Mouse (Mus musculus) limb, embryonic 10.5 days (tissue): ENCODE measurements around the gene Stk16. TPM values are rescaled to one million over a fixed set of nuclear protein-coding genes. Genes with fewer than 3 reads are reported as not detected.

Experiments used
- DNase-seq: peaks from one replicate; pipeline ENCODE4 v3.0.0-alpha.2; 2017; ENCODE audit warnings: low spot score
- H3K27ac ChIP-seq: fragments of 300-500 bp; sonication (generic); 2 replicates; pipeline ENCODE4 v1.5.1; 2016; ENCODE audit warnings: mild to moderate bottlenecking
- H3K27me3 ChIP-seq: fragments of 300-500 bp; sonication (generic); 2 replicates; pipeline ENCODE4 v1.6.1; 2016; ENCODE audit warnings: low read depth, mild to moderate bottlenecking; ENCODE audit not compliant: poor library complexity, severe bottlenecking
- H3K36me3 ChIP-seq: fragments of 300-500 bp; sonication (generic); 2 replicates; pipeline ENCODE4 v1.6.1; 2016; ENCODE audit warnings: mild to moderate bottlenecking, moderate library complexity
- H3K4me1 ChIP-seq: fragments of 300-500 bp; sonication (generic); 2 replicates; pipeline ENCODE4 v1.6.1; 2016
- H3K4me3 ChIP-seq: fragments of 300-500 bp; sonication (generic); 2 replicates; pipeline ENCODE4 v1.5.1; 2016; ENCODE audit warnings: mild to moderate bottlenecking, moderate library complexity
- H3K9me3 ChIP-seq: fragments of 300-500 bp; sonication (generic); replicated peaks from 2 replicates; pipeline ENCODE4 v1.6.1; 2016; ENCODE audit warnings: mild to moderate bottlenecking
- WGBS: fragments of 180-500 bp; shearing (Covaris S2); methylation state at CpG from one replicate; pipeline ENCODE4 v1.1.7; 2016; 5-methylcytosine and 5-hydroxymethylcytosine counted together
- polyA plus RNA-seq: library from polyadenylated mRNA; unstranded; fragments of >200 nt; fragmentation: Nextera tagmentation; extraction: Ambion mirVana; gene quantifications from 2 replicates; pipeline ENCODE4 v1.2.1, GENCODE M21; 2016

The Stk16 gene
- polyA plus RNA-seq, 1 experiment from 2014 or later, result 149 TPM

GRCm38 (mm10) chr1:75251112-75251970 is 40.7 kb downstream of the Stk16 start:
- Histone ChIP-seq H3K36me3 (no peaks in the 10 kb centered on the region), H3K4me3 (peak overlapping the region; percentile 34), H3K27me3 (peaks cover 18% of the 10 kb centered on the region), H3K9me3 (no peaks in the 10 kb centered on the region), H3K27ac (peak overlapping the region; percentile 50), H3K4me1 (peaks cover 31% of the 10 kb centered on the region)
- WGBS, result 5% methylated on average over 22 of the region's 22 CpGs
- DNase-seq, result peak; percentile 87

DNA sequence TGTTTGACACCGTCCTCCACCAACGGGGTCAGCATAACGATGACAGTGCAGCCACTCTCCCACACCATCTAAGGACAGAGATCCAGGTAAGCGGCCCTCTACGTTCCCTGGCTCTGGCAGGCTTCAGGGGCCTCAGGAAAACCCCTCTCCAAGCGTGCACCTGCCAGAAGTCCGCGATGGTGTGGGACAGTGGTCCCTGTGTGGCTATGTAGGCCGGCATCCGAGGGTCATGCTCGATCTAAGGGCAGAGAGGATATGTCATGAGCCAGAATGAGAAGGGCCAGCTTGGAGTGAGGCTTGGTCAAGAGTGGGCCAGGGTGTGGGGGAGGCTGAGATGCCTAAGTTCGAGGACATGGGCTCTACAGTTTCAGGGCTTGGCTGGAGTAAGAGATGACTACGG is 41.7 kb downstream of the Stk16 start:
- no peak overlapping the region for H3K4me3 ChIP-seq
- H3K4me1 ChIP-seq, result peaks cover 28% of the 10 kb centered on the region
- H3K27me3 ChIP-seq, result peaks cover 18% of the 10 kb centered on the region
- H3K9me3 ChIP-seq, result no peaks in the 10 kb centered on the region
- no peak for DNase-seq
- H3K36me3 ChIP-seq, result no peaks in the 10 kb centered on the region
- 68% methylated on average over 13 of the region's 13 CpGs for WGBS
- no peak overlapping the region for H3K27ac ChIP-seq

DNA sequence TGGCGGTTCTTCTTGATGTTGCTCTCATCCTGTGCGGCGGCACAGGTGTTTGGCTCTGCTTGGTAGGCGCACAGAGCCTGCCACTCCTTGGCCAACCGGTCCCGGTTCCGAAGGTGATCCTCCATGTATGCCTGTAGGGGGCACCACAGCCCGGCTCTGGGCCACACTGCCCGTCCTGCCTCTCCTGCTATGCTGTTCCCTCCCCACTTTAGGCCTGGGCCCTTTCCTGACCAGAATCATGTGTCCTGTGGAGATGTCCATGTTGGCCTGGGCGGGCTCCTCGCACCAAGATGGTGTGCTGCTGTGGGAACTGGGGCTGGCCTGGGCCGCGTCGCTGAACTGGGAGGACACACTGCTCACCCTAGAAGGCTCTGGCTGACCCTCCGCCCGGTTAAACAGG is 42.4 kb downstream of the Stk16 start:
- peaks cover 21% of the 10 kb centered on the region for H3K4me1 ChIP-seq
- no peak overlapping the region for H3K27ac ChIP-seq
- no peaks in the 10 kb centered on the region for H3K36me3 ChIP-seq
- H3K4me3 ChIP-seq, result no peak overlapping the region
- no peak for DNase-seq
- peaks cover 18% of the 10 kb centered on the region for H3K27me3 ChIP-seq
- 75% methylated on average over 16 of the region's 16 CpGs for WGBS
- no peaks in the 10 kb centered on the region for H3K9me3 ChIP-seq

DNA sequence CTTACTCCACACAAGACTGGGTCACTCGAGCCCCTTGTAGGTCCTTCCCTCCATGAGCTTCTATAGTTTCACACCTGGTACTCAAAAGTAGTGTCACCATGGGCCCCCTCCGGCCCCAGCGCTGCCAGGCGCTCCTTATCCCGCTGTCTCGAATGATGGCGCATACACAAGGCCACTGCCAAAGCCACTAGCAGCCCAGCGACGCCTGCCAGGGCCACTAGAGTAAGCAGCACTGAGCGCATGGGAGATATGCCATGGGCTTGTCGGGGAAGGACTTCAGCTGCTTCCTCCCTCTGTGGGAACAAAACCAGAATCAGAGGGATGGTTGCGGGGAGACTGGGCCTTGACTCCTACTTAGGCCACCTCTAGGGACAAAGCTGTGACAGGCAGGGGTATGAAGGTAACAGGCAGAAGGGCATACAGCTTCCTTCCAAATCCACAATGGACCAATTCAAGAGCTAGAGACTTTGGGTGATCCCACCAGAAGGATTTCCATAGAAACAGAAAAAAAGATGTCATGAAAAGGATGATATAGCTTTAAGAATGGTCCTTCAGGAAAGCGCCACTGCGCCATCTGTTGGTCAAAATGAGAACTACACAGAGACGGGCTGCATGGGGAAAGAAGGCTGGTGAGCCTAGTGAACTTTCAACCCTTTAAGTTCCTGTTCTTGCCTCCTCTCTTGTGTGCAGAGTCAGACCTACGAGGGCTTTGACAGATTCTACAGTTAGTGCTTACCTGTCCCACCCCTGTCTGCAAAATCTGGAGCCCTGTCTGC is 43.4 kb downstream of the Stk16 start:
- Histone ChIP-seq H3K4me1 (peaks cover 15% of the 10 kb centered on the region), H3K27me3 (peaks cover 18% of the 10 kb centered on the region), H3K9me3 (no peaks in the 10 kb centered on the region), H3K27ac (no peak overlapping the region), H3K36me3 (no peaks in the 10 kb centered on the region), H3K4me3 (no peak overlapping the region)
- 64% methylated on average over 16 of the region's 16 CpGs for WGBS
- DNase-seq, result peak; percentile 87

DNA sequence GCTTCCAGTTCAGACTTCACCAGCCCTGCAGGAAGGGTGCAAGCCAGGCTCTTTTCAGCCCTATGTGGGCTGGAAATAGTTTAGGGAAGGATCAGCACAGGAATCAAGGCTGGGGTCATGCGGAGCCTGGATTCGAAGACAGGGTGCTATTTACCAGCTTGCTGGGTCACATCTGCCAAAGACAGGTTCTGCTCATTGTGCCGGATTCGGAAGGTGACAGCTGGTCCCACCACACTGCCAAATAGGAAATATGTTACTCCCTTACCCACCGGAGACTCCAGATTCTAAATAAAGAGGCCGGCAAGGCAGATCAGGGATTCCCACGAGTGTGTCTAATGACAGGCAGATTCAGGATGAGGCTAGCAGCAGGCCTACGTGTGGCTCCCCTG is 44.0 kb downstream of the Stk16 start:
- no peaks in the 10 kb centered on the region for H3K9me3 ChIP-seq
- no peak overlapping the region for H3K27ac ChIP-seq
- no peak for DNase-seq
- peaks cover 15% of the 10 kb centered on the region for H3K4me1 ChIP-seq
- WGBS, result 79% methylated on average over 8 of the region's 8 CpGs
- peaks cover 18% of the 10 kb centered on the region for H3K27me3 ChIP-seq
- no peaks in the 10 kb centered on the region for H3K36me3 ChIP-seq
- no peak overlapping the region for H3K4me3 ChIP-seq

DNA sequence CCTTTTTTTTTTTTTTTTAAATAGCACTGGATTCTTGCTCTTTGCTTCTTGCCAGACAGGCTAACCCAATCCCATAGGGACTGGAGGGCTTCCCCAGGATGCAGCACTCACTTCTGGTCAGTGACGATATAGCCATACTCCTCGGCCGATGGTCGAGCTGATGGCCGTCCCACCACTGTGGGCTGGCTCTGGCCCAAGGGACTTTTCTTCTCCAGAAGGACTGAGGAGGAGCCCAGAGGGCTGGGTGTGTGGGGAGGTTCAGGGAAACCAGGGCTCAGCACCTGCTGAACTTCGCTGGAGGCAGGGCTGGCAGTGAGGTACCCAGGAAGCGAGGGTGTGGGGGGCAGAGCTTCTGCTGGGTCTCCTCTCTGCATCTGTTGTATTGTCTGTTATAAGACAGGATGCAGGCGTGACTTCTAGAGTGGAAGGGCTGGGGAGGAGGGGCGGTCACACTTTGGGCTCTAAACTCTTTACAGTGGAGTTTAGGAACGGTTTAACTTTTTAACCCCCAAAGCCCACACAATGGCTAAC is 44.9 kb downstream of the Stk16 start:
- WGBS, result 80% methylated on average over 10 of the region's 10 CpGs
- no peak for DNase-seq
- peaks cover 13% of the 10 kb centered on the region for H3K4me1 ChIP-seq

DNA sequence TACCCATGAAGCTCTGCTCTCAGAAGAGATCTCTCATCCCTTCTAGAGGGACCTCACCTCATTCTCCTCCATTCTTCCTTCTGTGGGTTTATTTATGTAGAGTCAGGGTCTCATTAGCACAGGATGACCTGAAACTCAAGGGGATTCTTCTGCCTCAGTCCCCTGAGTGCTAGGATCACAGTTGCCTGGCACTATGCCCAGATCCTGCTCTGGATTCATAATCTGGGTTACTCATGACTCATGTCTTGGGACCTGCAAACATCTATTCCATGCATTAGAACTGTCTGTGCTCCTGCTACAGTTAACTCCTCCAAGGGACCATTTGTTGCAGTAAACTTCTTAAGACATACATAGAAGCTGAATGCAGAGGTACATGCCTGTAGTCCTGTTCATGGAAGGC is 50.6 kb downstream of the Stk16 start:
- Histone ChIP-seq H3K36me3 (no peaks in the 10 kb centered on the region), H3K4me3 (no peak overlapping the region), H3K4me1 (peaks cover 11% of the 10 kb centered on the region), H3K27me3 (peaks cover 49% of the 10 kb centered on the region), H3K9me3 (no peaks in the 10 kb centered on the region), H3K27ac (no peak overlapping the region)
- DNase-seq, result no peak

More for the DNA sequence above, 44.9 kb downstream of the Stk16 start:
- no peaks in the 10 kb centered on the region for H3K36me3 ChIP-seq
- no peak overlapping the region for H3K4me3 ChIP-seq
- H3K9me3 ChIP-seq, result no peaks in the 10 kb centered on the region
- H3K27me3 ChIP-seq, result peaks cover 18% of the 10 kb centered on the region
- no peak overlapping the region for H3K27ac ChIP-seq

- Histone ChIP-seq H3K27ac (no peak overlapping the region), H3K27me3 (peaks cover 53% of the 10 kb centered on the region), H3K9me3 (no peaks in the 10 kb centered on the region), H3K4me3 (peak overlapping the region; percentile 33), H3K4me1 (peaks cover 11% of the 10 kb centered on the region), H3K36me3 (no peaks in the 10 kb centered on the region)
- WGBS, result 2% methylated on average over 40 of the region's 40 CpGs
- peak; percentile 89 for DNase-seq
These were observed 52.6 kb downstream of the Stk16 start for GRCm38 (mm10) chr1:75262969-75263951.

DNA sequence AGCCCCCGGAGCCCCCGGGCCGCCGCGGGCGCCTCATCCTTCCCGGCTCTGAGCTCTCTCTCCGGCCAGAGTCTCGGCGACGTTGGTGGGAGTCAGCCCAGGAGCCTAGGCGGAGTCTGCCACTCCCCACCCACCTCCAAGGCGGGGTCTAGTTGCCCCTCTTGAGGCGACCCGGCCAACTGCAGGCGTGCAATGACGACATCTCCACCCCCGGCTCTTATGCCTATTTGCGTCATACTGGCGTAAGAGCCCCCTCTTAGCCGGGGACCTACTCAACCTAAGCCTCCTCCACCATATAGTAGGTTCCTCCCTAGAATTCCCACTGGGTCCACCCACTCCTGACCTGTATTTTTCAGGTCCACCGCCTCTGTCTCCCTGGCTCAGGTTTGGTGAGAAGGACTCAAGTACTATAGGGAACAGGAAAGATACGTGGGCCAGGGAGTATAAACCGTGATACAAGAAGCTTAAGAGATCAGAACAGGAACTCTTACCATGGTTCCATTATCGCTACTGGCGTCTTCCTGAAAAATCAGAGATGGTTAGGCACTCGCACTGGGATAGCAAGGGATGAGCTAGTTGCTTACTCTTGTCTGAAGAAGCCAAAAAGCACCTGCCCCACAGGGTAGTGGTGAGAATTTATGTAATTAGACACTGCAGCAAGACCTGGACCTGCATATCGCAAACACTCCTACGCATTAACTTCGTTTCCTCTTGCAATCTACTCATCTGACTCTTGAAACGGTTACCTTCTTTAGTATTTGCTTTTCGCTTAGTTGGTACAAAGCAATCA is 53.6 kb downstream of the Stk16 start, which contains the start of gene Ptprn:
Ptprn (minus strand) TSS at position 412 of the 790 bp plus-strand sequence.
- no peak within 1 kb of the TSS for H3K27ac ChIP-seq
- WGBS, result 12% methylated on average over 32 of the region's 32 CpGs
- peaks cover 11% of the 10 kb centered on the region for H3K4me1 ChIP-seq
- peak within 1 kb of the TSS; percentile 33 for H3K4me3 ChIP-seq
- H3K9me3 ChIP-seq, result no peaks in the 10 kb centered on the region
- no peak for DNase-seq
- H3K36me3 ChIP-seq, result no peaks in the 10 kb centered on the region
- H3K27me3 ChIP-seq, result peaks cover 58% of the 10 kb centered on the region
